Mouse (Mus musculus): ENCODE data around the gene Fam72a.

DNA sequence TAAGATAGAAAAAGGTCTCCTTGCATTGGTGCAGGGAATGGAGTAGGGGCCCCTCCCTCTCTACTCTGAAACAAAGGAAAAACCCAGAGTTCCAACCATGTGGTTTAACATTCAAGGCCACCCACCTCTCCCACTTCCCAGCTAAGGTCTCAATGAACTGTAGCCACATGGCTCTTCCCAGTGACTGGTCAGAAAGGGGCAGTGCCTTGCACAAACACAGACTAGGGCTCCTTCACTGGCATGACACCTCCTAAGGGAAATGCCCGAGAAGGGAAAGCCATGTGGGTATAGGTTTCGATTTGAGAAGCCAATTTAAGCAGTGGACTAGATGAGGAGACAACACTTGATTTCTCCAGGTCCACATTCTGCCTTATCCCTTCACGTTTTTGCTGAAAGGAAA, 3.9 kb upstream of the Fam72a start:
- no peak for TF ChIP-seq EP300 (IDR thresholded peaks at IDR 0.05; ENCODE audit: low read depth)
- TF ChIP-seq CTCF (IDR thresholded peaks at IDR 0.05; ENCODE audit: low read depth) = no peak

Data from liver, embryonic 14.5 days (tissue).